Mouse (Mus musculus) adrenal gland, postnatal 36 days (tissue): ENCODE measurements at regions not wholly inside any gene's neighbourhood (a gene's known extent, or its start where the extent isn't known, plus 50 kb on each side); places are given as distances from the start of the nearest gene placed in this dataset.

ENCODE experiments used
- DNase-seq, 2 experiments: peaks; one replicate each; pipeline ENCODE4 v3.0.0; 2021; ENCODE audit warnings: mixed read lengths in 1 of 2

- peak; percentile 51 to 64 for DNase-seq
Observed at GRCm38 (mm10) chr4:35417866-35418265, 191.9 kb upstream of the C9orf72 start.

- no peak for DNase-seq
Observed at GRCm38 (mm10) chr4:35413488-35413887, 187.5 kb upstream of the C9orf72 start.

- DNase-seq = no peak
Observed at GRCm38 (mm10) chr4:35405301-35406006, 179.5 kb upstream of the C9orf72 start.

DNA sequence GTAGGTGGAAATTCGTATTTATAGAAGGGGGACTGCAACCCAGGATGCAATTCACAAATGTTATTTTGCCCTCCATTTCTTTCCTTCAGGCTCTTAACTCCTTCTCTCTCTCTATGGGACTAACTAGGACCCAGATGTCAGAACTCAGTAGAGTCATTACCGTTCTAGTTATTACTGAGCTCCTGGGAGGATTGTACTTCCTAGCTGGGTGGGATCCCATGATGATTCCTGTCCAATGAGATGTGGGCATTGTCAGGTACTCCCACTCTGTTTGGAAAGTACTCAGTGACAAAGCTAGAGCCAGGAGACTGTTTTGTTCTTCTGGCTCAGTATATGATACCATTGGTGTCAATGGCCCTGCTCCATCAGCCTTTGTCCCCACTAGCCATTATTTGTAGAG lies 178.1 kb upstream of the C9orf72 start:
- DNase-seq = no peak

DNA sequence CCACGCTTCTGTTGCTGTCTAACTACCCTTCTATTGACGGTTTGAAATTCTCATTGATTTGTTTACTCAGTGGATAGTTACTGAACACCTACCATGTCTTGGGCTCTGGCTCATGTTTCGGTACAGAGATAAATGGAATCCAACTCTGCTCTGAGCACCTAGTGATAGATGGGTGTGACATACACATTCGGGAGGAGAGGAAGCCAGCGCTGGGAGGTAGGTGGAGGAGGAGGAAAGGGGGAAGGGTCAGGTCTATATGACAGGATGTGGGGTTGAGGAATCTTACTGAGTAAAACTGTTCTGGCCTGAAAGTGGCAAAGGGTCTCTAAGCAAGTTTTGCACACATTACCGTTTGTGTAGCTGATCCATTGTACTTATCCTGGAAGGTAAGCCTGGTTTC lies 177.6 kb upstream of the C9orf72 start:
- DNase-seq = no peak

- DNase-seq = peak in 1 of 2 experiments; percentile 33
Observed at GRCm38 (mm10) chr4:35402376-35403133, 176.6 kb upstream of the C9orf72 start.

DNA sequence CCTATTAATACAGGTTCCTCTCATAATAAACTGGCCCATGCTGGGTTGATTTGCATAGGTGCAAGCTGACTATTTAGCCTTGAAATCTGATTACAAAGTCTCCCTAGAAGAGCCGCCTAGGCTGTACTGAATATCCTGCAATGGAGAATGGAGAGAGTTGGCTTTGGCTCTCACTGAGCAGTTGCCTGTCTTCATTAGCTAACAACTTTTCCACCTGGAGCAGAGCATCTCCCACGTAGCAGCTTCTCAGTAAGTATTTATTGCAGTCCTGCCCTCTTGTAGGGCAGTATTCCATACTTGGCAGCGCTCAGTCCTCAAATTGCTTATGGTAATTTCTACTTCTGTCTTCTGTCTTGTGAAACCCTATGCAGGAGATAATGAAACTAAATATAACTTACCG lies 175.8 kb upstream of the C9orf72 start:
- DNase-seq = no peak

DNA sequence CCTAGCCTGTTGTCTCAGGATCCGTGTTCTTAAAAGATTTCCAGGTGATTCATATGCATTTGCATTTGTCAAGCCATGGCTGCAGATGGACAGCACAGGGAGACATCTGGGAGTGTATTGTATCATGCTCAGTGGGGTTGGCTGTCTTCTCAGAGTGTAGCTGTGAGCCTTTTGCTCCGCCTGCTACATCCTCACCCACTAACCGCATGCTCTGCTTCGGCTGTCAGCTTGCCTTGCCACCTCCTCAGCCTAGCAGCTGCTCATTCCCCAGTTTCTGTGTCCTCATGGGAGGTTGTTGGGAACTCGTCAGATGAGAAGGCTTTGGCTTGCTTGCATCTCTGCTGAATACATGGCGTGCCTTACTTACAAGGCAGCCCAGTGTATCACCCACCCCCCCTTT lies 174.5 kb upstream of the C9orf72 start:
- no peak for DNase-seq

DNA sequence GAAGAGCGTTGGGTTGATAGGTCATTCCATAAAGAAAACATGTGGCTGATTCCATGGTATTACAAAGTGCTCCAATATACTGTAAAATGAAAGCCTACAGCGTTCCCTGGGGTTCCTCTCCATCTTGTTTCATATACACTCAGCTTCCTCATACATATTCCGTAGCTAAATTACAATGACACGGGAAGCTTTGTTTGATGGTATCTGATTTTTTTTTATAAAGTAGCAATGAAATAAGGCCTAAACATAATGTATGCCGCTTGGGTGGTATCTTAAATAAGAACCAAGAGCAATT lies 169.6 kb upstream of the C9orf72 start:
- no peak for DNase-seq

DNA sequence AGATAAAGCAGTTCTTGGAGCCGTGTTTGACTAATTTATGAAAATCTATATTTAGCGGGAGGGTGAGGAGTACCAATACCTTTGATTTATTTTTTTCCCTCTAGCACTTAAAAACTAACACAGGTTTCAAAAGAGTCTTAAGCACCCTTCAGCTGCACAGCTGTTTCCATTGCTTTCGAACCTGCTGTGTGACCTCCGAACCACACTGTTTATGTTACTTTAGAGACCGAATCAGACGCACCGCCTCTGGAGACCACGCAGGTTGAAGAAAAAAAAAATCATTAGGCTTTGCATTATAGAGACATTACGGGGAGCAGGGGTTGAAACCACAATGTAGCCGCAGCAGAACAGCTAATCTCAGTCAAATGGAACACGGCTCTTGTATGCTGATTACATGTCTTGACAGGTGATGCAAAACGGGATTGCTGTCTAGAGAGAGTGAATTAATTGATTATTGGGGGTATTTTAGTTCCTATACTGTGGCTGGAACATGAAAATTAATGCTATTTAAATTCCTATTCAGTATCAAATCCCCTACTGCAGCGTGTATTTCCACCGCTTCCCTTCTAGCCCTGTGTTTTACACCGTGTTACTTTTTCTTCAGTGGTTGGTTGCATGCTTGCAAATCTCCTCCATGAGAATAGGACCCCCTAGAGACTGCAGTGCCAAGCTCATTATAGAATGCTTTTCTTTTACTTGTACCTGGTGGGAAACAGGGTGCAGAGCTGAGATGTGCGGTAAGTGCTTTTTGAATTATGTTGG lies 169.0 kb upstream of the C9orf72 start:
- no peak for DNase-seq

- DNase-seq = no peak
Observed at GRCm38 (mm10) chr4:35375791-35376190, 149.8 kb upstream of the C9orf72 start.

DNA sequence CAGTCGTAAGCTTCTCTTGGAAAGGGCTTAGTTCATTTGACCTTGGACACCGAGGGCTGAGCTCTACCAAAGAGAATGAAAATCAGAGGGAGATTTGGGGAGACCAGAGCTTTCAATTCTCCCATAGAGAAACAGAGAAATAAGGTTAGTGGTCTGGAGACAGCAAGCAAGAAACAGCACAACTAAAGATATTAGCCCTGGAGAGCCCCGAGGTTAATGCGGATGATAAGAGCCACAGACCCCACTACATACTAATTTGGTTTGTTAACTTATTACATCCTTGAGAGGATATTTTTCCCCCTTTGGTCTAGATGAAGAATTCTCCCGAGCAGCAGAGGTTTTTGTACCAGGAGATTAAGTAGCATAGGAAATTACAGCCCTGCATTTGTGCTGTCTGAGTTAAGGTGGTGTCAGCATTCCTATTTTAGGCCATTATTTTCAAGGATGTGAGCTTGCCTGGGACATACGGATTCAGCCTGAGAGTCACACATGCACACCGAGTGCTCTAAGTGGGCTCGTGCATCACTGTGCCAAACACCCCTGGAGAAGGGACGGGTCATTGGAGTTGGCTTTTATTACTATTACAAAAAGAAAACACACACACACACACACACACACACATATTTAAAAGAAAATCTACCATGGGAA lies 147.4 kb upstream of the C9orf72 start:
- no peak for DNase-seq

- DNase-seq = peak; percentile 76 to 82
Observed at GRCm38 (mm10) chr4:35372528-35373212, 146.7 kb upstream of the C9orf72 start.

DNA sequence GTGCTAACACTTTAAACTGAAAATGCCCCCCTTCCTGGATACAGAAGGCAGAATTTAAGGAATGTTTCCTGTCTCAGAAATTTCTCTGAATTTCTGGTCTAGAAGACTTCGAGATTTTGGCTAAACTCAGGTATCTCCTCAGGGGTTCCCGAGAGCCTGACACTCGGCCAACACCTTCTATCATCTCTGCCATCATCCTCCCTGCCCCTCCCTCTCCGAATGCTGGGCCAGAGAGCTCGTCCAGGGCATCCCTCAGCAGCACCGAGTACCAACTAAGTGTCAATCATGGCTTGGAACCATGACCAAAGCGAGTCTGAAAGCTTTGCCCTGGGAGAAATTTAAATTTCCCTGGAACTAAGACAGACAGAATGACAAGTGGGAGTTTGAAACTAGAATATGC lies 138.2 kb upstream of the C9orf72 start:
- DNase-seq = no peak

DNA sequence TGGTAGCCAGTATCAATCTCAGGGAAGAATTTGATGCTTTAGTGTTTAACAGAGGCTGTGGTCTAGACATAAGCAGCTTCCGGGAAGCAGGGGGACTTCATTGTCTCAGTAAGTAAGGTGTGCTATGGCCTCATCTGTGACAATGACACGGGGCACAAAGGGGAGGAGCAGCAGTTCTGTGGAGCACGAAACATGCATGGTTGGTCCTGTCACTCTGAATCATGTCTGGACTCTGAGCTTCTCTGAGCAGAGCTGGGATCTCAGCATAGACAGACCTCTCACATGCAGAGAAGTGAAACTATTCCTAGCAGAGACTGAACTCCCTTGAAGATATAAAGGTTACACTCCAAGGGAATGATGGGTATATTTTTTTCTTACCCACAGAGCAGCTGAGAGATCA lies 136.2 kb upstream of the C9orf72 start:
- DNase-seq = no peak

DNA sequence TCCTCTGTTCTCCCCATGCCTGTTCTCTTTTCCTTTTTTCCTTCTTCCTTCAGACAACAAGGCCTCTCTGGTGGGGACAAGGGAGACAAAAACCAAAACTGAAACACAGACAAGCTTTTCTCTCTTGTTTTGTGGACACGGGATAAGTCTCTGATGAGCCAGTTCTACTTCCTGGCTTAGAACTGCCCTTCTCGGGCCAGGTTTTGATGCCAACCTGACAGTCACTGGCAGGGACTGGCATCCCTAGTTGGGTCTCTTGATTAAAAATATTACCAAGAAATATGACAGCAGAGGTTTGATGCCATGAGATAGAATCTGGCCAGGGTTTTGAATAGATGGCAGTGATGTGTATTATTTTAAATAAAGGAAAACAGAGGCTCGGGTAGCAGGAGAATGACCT lies 133.4 kb upstream of the C9orf72 start:
- DNase-seq = no peak

- no peak for DNase-seq
Observed at GRCm38 (mm10) chr4:35356904-35357563, 131.1 kb upstream of the C9orf72 start.

DNA sequence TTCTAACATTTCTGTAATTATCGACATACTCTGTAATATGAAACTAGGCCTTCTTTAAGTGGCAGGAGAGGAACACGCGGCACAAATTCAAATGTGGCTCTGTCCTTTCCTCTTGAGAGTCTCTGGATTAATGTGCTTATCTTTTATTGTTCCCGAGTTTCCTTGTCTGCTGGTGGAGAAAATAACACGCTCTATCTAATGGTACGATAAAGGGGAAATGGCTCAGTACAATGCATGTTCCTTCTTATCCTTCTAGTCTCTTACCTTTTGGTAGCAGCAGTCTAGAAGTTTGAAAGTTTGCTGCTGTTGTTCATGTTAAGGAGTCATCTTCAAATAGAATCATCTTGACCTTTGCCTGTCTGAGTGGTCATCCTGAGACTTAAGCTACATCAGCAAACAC lies 130.1 kb upstream of the C9orf72 start:
- DNase-seq = no peak

- DNase-seq = no peak
Observed at GRCm38 (mm10) chr4:35354046-35354445, 128.1 kb upstream of the C9orf72 start.

DNA sequence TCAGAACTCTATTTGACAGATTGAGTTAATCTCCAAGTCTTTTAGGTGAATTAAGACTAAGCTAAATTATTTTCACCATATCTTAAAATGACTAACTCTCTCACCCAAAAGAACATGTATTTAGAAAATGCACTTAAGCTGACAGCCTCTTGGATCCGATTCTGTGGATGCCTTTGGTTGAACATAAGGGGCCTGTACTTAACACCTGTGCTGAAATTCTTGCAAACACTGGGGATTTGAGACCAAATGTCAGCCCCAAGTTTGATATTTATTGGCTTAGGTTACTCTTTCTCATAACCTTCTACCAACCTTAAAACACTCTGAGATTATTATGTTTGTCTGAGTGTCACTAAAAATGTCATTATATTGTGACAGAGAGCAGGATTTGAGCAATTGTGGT lies 126.6 kb upstream of the C9orf72 start:
- no peak for DNase-seq

GRCm38 (mm10) chr4:35350465-35350864 lies 124.5 kb upstream of the C9orf72 start:
- DNase-seq = no peak

DNA sequence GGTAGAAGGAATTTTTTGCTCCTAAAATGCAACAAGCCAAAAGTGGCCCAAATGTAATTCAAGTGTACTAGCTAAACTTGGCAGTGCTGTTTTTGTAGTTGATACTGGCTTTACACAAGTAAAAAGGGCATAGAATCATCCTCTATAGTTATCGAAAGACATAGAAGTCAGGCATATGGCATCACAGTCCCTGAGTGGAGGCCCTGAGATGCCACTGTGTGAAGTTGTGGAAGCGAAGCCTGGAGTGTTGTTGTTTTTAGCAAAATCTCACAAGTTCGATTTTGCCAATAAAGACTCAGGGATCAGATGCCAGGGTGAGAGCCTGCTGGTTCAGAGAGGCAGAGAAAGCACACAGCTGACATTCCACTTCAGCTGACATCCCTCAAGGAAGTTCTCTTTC lies 121.6 kb upstream of the C9orf72 start:
- DNase-seq = no peak
